Mouse (Mus musculus) layer of hippocampus, postnatal 14 days (tissue): ENCODE results near the gene Nfx1. TPM values are rescaled to one million over a fixed set of nuclear protein-coding genes. Genes with fewer than 3 reads are reported as not detected.

Experiments used
- DNase-seq, 2 experiments: peaks; one replicate each; pipeline ENCODE4 v3.0.0; 2021 to 2022; ENCODE audit warnings: low spot score in 2 of 2, mixed read lengths in 1 of 2
- total RNA-seq, 2 experiments: library from RNA; stranded (reverse); gene quantifications; 2 replicates each; pipeline ENCODE4 v1.2.3; 2021

Gene Nfx1
- total RNA-seq, 2 experiments from 2014 or later = 59.1 to 61.6 TPM

GRCm38 (mm10) chr4:40974011-40974410 lies 3.3 kb downstream of the Nfx1 start:
- DNase-seq = no peak

GRCm38 (mm10) chr4:40975678-40976077 lies 5.0 kb downstream of the Nfx1 start:
- no peak for DNase-seq

- DNase-seq = no peak
These were observed 5.9 kb downstream of the Nfx1 start for GRCm38 (mm10) chr4:40976651-40977050.

DNA sequence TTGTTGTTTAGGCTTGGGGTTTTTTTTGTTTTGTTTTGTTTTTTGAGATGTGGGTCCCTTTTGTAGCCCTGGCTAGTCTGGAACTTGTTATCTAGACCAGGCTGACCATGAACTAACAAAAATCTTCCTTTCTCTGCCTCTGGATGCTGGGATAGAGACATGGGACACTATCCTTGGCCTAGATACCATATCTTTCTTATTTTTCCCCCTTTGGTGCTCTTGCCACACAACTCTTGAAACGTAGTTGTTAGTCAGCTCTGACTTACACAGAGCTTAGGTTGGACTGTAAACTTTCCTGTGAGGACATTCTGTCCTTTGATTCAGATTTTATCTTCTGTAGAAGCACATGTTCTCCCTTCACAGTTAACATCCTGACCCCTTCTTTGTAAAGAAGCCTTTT lies 8.7 kb downstream of the Nfx1 start:
- no peak for DNase-seq

- DNase-seq = no peak
These were observed 11.8 kb downstream of the Nfx1 start for GRCm38 (mm10) chr4:40982486-40982885.

DNA sequence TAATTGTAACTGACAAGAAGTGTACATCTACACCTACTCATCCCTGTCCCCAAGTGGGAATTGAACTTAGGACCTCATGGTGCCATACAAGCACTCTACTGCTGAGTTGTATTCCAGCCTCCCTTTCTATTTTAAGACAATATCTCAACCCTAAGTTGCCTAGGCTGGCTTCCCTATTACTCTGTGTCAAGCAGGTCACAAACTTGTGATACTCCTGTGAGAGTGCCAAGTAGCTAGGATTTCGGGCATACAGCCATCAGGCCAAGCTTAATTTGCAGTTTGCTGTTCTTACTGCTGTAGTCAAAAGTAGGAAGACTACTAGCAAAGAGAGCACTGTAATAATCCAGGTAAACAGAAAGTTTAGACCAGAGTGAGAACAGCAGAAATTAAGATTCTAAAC lies 13.0 kb downstream of the Nfx1 start:
- DNase-seq = no peak

DNA sequence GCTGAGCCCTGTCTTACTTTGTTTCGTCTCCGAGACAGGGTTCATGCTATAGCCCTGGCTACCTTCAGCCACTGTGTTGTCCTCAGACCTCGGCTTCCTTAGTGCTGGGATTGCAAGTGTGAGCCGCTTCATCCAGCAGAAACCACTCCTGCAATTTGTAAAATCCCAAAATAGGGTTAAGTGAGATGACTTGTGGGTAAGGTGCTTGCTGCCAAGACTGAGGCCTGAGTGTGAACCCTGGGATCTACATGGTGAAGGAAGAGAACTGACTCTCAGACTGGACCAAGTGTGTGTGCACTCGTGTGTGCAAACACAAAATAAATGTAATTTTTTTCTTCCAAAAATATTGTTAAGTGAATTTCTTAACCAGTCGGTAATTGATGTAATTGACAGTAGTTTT lies 18.9 kb downstream of the Nfx1 start:
- DNase-seq = no peak

GRCm38 (mm10) chr4:40996302-40996701 lies 25.6 kb downstream of the Nfx1 start:
- DNase-seq = no peak

DNA sequence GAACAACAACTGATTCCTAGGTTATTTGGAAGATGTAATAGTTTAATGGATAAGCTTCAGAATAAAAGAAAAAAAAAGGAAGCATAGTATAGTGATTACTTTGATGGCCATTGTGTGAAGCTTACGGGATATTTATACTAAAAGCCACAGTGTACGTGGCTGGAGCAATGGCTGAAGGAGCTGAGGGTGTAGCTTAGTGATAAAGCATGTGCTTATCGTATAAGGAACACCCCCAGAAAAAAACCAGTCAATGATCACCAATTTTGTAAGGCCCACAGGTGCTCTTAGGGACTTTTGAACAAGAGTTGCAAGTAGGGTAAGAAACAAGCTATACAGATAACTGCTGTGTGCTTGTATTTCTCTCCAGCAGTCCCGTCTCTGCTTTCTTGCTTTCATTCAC lies 27.2 kb downstream of the Nfx1 start:
- no peak for DNase-seq

DNA sequence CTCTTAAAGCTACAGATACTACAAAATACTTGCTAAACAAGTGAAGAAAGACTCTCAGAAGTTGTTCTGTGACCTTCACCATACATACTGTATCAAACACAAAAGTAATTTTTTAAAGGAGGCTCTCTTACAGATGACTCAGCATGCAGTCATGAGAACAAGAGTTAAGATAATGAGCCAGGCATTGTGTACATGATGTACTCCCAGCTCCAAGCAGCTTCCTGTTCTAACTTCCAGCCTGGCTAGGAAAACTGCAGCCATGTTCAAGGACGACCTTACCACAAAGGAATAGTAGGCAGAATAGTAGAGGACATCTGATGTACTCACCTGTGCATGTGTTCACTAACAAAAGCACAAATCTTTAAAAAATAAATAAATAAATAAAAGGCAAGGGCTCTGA lies 29.6 kb downstream of the Nfx1 start:
- DNase-seq = no peak

- no peak for DNase-seq
These were observed 30.3 kb downstream of the Nfx1 start for GRCm38 (mm10) chr4:41000842-41001639.

DNA sequence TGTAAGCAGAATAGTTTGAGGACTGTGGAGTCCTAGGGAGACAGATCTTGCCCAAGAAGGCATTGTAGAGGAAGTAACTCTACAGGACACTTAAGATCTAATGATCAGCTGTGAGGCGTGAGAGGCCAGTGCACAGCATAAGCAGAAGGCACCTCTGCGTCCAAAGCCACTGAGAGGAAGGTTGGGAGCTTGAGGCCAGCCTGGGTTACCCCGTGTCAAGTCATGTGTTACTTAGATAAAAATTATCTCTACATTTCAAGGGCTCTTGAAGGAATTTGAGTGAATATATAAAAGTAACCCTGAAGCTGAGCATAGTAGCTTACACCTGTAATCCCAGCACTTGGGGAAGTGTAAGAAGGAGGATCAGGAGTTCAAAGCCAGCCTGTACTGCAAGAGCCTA lies 42.6 kb downstream of the Nfx1 start:
- DNase-seq = no peak

DNA sequence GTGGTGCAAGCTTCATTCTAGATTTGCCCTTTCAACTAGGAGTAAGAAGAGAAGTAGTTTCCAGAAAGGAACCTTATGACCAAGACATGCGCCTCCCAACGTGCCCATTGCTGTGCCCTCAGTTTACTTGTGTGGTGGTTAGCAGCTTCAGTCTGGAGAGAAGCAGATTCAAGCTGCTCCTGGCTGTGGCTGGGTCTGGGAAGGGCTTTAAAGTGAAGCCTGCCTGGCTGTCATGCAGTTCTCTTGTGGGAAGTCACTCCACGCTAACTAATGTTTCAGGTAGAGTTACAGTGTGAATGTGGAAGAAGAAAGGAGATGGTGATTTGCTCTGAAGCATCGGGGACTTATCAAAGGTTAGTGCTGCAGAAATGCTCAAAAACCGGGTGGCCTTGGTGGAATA lies 45.1 kb downstream of the Nfx1 start:
- DNase-seq = no peak

DNA sequence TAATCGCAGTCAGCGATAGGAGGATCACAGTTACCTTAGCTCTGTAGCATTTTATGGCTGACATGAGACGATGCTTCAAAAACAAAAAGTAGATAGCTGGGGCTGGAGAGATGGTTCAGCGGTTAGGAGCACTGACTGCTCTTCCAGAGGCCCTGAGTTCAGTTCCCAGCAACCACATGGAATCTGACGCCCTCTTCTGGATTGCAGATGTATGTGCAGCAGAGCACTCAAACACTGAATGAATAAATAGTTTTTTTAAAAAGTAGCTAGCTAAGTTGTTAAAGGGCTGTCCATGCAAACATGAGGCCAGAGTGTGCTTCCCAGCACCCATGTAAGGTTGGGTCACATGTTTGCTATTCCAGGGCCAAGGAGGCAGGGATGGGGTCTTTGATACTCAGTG lies 50.4 kb downstream of the Nfx1 start:
- DNase-seq = no peak

DNA sequence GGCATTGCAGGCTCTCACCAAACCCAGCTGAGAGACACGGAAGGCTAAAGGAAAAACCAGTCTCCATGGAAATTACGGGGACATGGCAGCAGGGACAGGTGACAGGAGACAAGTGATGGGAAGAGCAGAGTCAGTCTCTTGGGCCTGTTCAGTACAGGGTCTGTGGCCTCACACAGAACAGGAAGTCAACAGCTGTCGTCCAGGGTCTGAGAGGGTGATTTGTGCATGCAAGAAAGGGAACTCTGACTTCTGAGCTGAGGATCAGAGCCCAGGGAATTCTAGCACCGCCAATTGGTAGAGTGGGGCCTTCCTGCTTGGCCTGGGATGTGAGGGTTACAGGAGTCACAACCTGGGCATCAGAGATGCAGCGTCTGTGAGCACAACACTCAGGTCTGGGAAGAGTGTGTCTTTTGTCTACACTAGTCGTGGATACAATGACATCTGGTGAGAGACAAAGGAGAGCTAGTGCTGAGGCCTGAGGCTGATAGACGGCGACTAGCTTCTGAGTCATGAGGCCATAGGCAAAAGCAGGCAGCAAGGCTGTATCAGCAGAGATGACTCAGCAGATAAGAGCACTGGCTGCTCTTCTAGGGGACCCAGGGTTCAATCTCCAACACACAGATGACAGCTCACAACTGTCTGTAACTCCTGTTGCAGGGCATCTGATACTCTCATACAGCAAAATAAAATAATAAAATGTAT lies 55.5 kb downstream of the Nfx1 start:
- DNase-seq = no peak

GRCm38 (mm10) chr4:41027872-41028271 lies 57.2 kb downstream of the Nfx1 start:
- DNase-seq = no peak

DNA sequence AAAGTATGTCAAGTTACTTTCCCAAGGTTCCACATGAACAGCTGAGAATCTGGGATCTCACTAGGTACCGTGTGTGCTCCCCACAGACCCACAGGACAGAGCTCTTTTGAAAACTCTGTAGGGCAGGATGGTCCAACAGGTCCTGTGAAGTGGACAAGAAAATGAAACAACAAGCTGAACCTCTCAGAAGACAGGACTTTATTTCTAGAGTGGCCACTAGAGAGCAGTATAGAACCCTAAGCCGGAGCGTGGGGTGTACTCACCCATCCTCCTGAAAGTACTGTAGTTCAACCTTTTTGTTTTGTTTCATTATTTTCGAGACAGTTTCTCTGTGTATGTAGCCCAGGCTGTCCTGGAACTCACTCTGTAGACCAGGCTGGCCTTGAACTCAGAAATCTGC lies 57.6 kb downstream of the Nfx1 start:
- DNase-seq = no peak

- peak; percentile 34 to 66 for DNase-seq
These were observed 58.7 kb downstream of the Nfx1 start for GRCm38 (mm10) chr4:41029372-41029771.

- no peak for DNase-seq
These were observed 60.5 kb downstream of the Nfx1 start for GRCm38 (mm10) chr4:41031242-41031641.

- DNase-seq = no peak
These were observed 67.2 kb downstream of the Nfx1 start for GRCm38 (mm10) chr4:41037942-41038341.

DNA sequence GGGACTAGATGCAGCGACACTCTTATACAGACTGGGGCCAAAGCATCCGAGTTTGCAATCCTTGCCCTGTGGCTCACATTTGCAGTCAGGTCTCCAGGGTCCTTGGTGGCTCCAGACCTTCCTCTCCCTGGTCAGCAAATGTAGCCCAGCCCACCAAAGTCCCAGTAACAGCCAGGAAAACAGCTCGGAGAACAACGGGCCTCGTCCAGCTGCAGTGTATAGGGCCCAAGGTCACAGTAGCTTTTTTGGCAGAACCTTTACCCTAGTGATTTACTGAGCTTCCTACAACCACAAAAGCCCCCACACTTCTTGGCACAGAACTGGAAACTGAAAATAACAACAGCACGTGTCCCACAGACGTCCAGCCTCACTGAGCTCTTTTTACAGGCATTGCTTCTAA lies 70.3 kb downstream of the Nfx1 start:
- DNase-seq = no peak

DNA sequence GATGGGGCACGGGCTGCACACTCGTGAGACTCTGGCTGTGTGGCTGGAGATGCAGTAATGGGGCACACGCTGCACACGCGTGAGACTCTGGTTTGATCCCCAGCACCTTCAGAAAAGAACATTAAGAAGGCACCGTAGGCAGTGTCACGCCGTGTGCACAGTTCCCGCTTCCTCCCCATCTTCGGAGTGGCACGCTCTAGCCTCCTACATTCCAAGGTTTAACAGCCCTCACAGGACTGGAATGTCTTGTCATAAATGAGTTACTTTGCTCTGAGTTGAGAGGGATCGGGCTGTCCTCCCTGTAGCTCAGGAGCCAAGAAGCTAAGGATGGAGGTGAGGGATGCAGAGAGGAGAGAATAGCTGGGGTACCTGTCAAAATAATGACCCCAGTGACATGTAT lies 72.2 kb downstream of the Nfx1 start:
- DNase-seq = no peak

DNA sequence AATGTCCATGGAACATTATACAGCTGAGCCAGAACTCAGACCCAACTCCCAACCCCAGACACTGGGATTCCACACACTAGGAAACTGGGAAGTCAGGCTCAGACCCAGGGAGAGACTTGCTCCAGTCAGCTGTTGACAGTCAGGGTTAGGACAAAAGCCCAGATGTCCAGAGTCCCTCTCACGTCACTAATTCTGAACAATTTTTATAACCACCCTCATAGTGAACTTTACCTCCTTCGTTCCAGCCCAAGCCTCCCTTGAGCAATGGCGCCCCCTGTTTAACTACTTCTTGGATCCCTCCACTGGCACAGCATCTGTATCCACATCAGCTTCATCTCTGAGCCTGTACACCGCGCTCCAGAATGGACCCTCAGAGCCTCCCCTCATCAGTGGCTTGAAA lies 73.3 kb downstream of the Nfx1 start:
- DNase-seq = no peak
